Mouse (Mus musculus): Measurements from ENCODE around the gene Morc3.

DNA sequence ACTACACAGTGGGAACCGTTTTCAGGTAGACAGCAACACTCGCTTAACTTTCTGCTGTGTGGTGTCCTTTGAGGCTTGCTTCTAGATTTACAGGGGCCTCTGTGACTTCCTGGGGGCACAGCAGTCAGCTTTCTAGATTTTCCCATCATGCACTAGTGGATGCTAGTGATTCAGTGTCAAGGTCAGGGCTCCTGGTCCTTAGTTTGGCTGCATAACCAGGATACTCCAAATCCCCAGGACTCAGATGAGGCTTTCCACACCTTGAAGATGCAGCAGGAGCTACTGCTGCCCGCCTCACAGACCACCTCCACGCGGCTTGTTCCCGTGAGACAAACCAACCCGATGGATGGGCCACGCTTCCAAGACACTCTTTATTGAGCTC lies 86.7 kb downstream of the Morc3 start:
- TF ChIP-seq POLR2A (IDR thresholded peaks at IDR 0.05; ENCODE audit: borderline replicate concordance, extremely low read depth, low read depth, low read length) (no peak), CTCF (IDR thresholded peaks at IDR 0.05; ENCODE audit: insufficient read depth, low read length) (no peak)

Measured in lung, adult 2 months (tissue).